ENCODE assay signal across 21 mouse cellular contexts in genomic region chr3:51210485-51210884, GRCm38 (mm10). TPM values are rescaled to one million over a fixed set of nuclear protein-coding genes. Genes with fewer than 3 reads are reported as not detected.
DNase-seq lines count a peak whose midpoint lies in the region; ATAC-seq and TF ChIP-seq lines count a peak whose summit lies in the region.
"Had no signal": no experiment of that assay in that cellular context is flagged by ENCODE, and none has a peak within 500 bp of the region (broad histone marks: within the 10 kb centered on the region; RNA-seq: fewer than 3 reads in every experiment).

No protein-coding gene starts in this region.

- H3K9ac ChIP-seq in liver, embryonic 16.5 days (ENCODE audit: low read depth, low read length) = no peak overlapping the region
- H3K9ac ChIP-seq in ES-Bruce4 (ENCODE audit: low read depth, poor library complexity, severe bottlenecking) = no peak overlapping the region
- H3K9ac ChIP-seq: embryonic facial prominence, embryonic 13.5 days; forebrain, embryonic 12.5 days; heart, embryonic 15.5 days; hindbrain, embryonic 15.5 days had no signal

- no peak for ATAC-seq in liver, embryonic 16.5 days (ENCODE audit: low read depth)
- ATAC-seq: forebrain, embryonic 16.5 days had no signal

- TF ChIP-seq EP300 in ES-Bruce4 (IDR thresholded peaks at IDR 0.05; ENCODE audit: insufficient read depth, low read depth, low read length) = no peak

- no peaks in the 10 kb centered on the region for H3K36me3 ChIP-seq in liver, embryonic 16.5 days (ENCODE audit: control insufficient read depth, insufficient read depth)
- H3K36me3 ChIP-seq in ES-Bruce4 (ENCODE audit: control insufficient read depth, insufficient read depth, low read length, poor library complexity, severe bottlenecking) (no peaks in the 10 kb centered on the region), macrophage (ENCODE audit: inconsistent target) (no peaks in the 10 kb centered on the region)
- H3K36me3 ChIP-seq: embryonic facial prominence, embryonic 13.5 days; forebrain, embryonic 12.5 days; heart, embryonic 15.5 days; hindbrain, embryonic 15.5 days had no signal

- H3K4me2 ChIP-seq in liver, embryonic 16.5 days (ENCODE audit: low read depth, low read length) = no peak overlapping the region
- H3K4me2 ChIP-seq: embryonic facial prominence, embryonic 13.5 days; forebrain, embryonic 12.5 days; heart, embryonic 11.5 days; heart, embryonic 15.5 days; hindbrain, embryonic 15.5 days had no signal

- TF ChIP-seq CTCF in ES-Bruce4 (IDR thresholded peaks at IDR 0.05; ENCODE audit: low read depth, low read length) = no peak

- DNase-seq in liver (no peak), ZHBTc4 (ENCODE audit: low read depth, low spot score) (peak; percentile 70)
- no peak for DNase-seq in adrenal gland, adult 8-10 months
- DNase-seq in left cerebral cortex, adult 18-20 months (ENCODE audit: low spot score in 2 of 2) = no peak
- DNase-seq: adrenal gland, adult 2 months; adrenal gland, postnatal 36 days; cerebellum, adult 18-20 months; cerebellum, adult 9-11 months; cerebellum, postnatal 36 days; gastrocnemius, postnatal 10 days; heart, adult 18-20 months; heart, postnatal 14 days had no signal

- no peaks in the 10 kb centered on the region for H3K4me1 ChIP-seq in liver, embryonic 16.5 days (ENCODE audit: control insufficient read depth, low read depth, low read length)
- H3K4me1 ChIP-seq in ES-Bruce4 (ENCODE audit: control insufficient read depth, insufficient read depth, low read length) = peaks cover 6% of the 10 kb centered on the region
- H3K4me1 ChIP-seq: embryonic facial prominence, embryonic 13.5 days; forebrain, embryonic 12.5 days; hindbrain, embryonic 15.5 days had no signal

- no peak for TF ChIP-seq POLR2A in ES-Bruce4 (IDR thresholded peaks at IDR 0.05; ENCODE audit: insufficient read depth, low read length)

- H3K4me3 ChIP-seq in liver, embryonic 16.5 days (ENCODE audit: low read depth, low read length) = no peak overlapping the region
- peak overlapping the region; percentile 39 for H3K4me3 ChIP-seq in ES-Bruce4 (ENCODE audit: low read depth, low read length)
- H3K4me3 ChIP-seq in macrophage (ENCODE audit: inconsistent target) = no peak overlapping the region
- H3K4me3 ChIP-seq: embryonic facial prominence, embryonic 13.5 days; forebrain, embryonic 12.5 days; heart, embryonic 15.5 days; hindbrain, embryonic 15.5 days had no signal

- no peaks in the 10 kb centered on the region for H3K79me2 ChIP-seq in macrophage (ENCODE audit: inconsistent target)

- no peaks in the 10 kb centered on the region for H3K9me3 ChIP-seq in liver, embryonic 16.5 days (replicated peaks; ENCODE audit: control insufficient read depth, low read length)
- no peaks in the 10 kb centered on the region for H3K9me3 ChIP-seq in ES-Bruce4 (replicated peaks; ENCODE audit: control insufficient read depth, insufficient read depth, low read length, poor library complexity, severe bottlenecking)
- H3K9me3 ChIP-seq: embryonic facial prominence, embryonic 13.5 days; forebrain, embryonic 12.5 days; heart, embryonic 15.5 days; hindbrain, embryonic 15.5 days had no signal

- 96% methylated on average over 3 of the region's 3 CpGs for WGBS in liver, embryonic 16.5 days (ENCODE audit: insufficient replicate concordance)
- 100% methylated on average over 2 of the region's 3 CpGs for WGBS in macrophage (ENCODE audit: missing documents)

- peak overlapping the region; percentile 39; the same call in 1 of the 2 replicates for H3K27ac ChIP-seq in liver, embryonic 16.5 days (ENCODE audit: low read length)
- H3K27ac ChIP-seq in ES-Bruce4 (ENCODE audit: insufficient read depth, low read length) = peak overlapping the region; percentile 34
- peak overlapping the region; percentile 79 for H3K27ac ChIP-seq in macrophage
- H3K27ac ChIP-seq: embryonic facial prominence, embryonic 13.5 days; forebrain, embryonic 12.5 days; heart, embryonic 15.5 days; hindbrain, embryonic 15.5 days had no signal

- H3K27me3 ChIP-seq in liver, embryonic 16.5 days (ENCODE audit: control insufficient read depth, insufficient read depth, low read depth, low read length) = no peaks in the 10 kb centered on the region
- no peaks in the 10 kb centered on the region for H3K27me3 ChIP-seq in ES-Bruce4 (ENCODE audit: control insufficient read depth, insufficient read depth, low read length, poor library complexity, severe bottlenecking)
- H3K27me3 ChIP-seq: embryonic facial prominence, embryonic 13.5 days; forebrain, embryonic 12.5 days; heart, embryonic 15.5 days; hindbrain, embryonic 15.5 days had no signal

RNA-seq across cellular contexts. Expression of gene Noct, which starts 13.8 kb away (rescaled TPM):
- polyA plus RNA-seq in liver, embryonic 16.5 days (2015; fragmentation: Nextera tagmentation; extraction: Ambion mirVana) = 13.7 and 13.8 TPM in 2 replicates
- 33.7 and 35.6 TPM in 2 replicates for polyA plus RNA-seq in ES-Bruce4 (2011; ENCODE audit: insufficient read depth, insufficient read length, low read depth, missing spikeins)
- 1,000 to 10,000 TPM in 5 of 26 experiments, 100 to 1,000 TPM in 5, 10 to 100 TPM in 12, 1 to 10 TPM in 4; 7.5 to 1,895 (median 41.6) TPM for total RNA-seq in macrophage (2018; cell fraction: chromatin; rRNA removed)
- 100 to 1,000 TPM in 3 of 26 experiments, 10 to 100 TPM in 6, 1 to 10 TPM in 16, under 1 TPM in 1; 0.83 to 211 (median 4.4) TPM for total RNA-seq in macrophage (2018; cell fraction: cytosol; rRNA removed)
- total RNA-seq in macrophage (2018; cell fraction: nucleus; rRNA removed) = 1,000 to 10,000 TPM in 5 of 26 experiments, 100 to 1,000 TPM in 5, 10 to 100 TPM in 12, 1 to 10 TPM in 4; 6.4 to 1,914 (median 55.8) TPM
- polyA plus RNA-seq in macrophage (2018) = 3.9 to 14.9 TPM (median 7.7 TPM) in 3 replicates
- total RNA-seq in adrenal gland, adult 8-10 months (2022) = 10 to 100 TPM; 12.8 to 16.4 (median 14.1) TPM
- 10 to 100 TPM; 51.0 to 56.1 TPM for total RNA-seq in left cerebral cortex, adult 18-20 months (2021)
